Mouse (Mus musculus): ENCODE data around the gene Ccl17.

- no peak for TF ChIP-seq CTCF (IDR thresholded peaks at IDR 0.05)
- no peak for TF ChIP-seq EP300 (IDR thresholded peaks at IDR 0.05)
Measured at GRCm38 (mm10) chr8:94828284-94828683, 18.0 kb downstream of the Ccl17 start.

All from lung, postnatal 0 days (tissue).